Mouse (Mus musculus) T-cell, adult 2 months (primary cell): Measurements from ENCODE around the gene Fgf9.

ENCODE experiments used
- DNase-seq: peaks from one replicate; pipeline ENCODE4 v3.0.0; 2022; ENCODE audit warnings: low spot score

Gene Fgf9

DNA sequence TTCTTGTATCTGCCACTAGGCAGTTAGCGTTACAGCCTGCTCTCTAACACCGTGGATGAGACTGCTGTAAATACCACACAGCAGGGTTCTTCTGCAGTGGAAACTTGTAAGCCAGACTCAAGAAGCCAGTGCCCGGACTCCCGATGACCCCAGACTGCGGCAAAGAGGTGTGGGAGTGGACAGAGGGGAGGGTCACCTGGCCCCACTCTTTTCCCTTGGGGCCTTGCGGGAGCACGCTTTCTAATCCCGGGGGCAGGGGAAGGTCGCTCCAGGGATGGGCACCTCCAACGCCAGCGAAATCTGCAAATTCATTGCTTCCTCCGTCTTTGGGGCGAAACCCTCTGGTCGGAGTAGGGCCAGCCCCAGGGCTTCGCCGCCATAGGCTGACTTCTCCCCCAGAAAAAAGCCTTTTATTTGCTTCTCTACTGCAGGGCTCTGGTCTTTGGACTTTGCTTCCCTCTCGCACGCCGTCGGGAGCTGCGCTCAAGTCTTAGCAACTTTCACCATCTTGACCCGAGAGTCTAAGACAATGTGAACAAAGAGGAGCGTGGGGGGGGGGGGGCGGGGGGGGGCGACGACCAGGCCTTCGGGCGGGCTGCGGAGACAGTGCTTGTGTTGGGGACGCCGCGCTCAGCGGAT is at the start of gene Fgf9:
TSS of gene Fgf9 (plus strand) at position 67 of the 639 bp plus-strand sequence.
- peak; percentile 3 for DNase-seq

DNA sequence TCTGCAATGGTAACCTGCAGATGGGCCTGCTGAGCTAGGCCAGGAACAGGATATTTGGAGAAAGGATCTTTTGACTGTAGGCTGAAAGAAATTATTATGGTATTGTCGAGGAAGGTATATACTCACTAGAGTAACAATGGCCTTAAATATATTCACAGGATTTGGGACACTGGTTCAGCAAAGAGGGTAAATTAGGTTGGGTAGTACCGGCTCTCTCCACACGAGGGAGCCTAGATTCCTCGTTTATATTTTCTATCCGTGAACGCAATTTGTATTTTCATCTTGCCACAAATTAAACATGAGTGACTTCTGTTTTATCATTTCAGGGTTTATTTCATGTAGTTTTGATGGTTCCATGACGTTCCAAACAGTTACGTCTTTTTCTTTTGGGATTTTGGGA is 35.8 kb upstream of the Fgf9 start:
- DNase-seq, result peak; percentile 11

DNA sequence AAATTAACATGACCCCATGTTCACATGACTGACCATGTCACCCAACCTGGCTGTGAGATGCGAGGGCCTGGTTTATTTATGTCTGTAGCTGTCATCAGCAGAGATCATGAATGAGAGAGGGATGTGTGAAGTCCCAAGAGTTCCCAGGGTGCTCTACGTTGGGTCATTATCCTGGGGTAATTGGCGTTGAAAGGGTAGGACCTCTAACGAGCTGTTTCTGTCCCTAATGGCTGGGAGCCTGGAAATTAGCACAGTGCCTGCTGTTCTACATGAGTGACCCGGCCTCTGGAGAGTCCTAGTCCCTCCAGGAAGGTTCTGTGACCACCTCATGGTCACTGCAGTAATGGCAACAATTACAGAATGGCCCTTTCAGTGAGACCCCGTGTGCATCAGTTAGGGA is 34.2 kb upstream of the Fgf9 start:
- no peak for DNase-seq

DNA sequence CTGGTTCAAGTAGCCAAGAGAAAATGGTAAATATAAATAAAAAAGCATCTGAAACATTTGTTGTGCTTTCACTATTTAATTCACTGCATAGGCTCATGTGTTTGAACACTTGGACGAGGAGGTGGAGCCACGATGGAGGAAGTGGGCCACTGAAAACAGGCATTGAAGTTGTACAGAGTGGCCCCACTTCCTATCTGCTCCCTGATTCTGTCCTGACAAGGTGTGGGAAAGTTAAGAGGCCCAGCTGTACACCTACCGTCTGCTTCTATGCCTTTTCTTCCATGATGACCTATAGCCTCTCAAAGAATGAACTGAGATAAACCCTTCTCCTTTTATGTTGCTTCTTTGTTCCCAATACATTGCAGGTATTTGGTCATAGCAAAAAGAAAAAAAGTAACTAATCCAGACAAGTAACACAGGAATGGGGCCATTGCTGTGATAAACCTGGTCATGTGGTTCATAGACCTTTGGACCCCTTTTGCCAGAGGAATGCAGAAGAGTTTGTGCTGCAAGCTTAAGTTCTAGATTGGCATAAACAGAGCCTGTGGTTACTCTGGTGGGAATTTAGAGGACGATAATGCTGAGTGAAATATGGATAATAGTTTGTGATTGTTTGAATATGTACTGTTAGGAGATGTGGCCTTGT is 23.6 kb upstream of the Fgf9 start:
- DNase-seq, result no peak

DNA sequence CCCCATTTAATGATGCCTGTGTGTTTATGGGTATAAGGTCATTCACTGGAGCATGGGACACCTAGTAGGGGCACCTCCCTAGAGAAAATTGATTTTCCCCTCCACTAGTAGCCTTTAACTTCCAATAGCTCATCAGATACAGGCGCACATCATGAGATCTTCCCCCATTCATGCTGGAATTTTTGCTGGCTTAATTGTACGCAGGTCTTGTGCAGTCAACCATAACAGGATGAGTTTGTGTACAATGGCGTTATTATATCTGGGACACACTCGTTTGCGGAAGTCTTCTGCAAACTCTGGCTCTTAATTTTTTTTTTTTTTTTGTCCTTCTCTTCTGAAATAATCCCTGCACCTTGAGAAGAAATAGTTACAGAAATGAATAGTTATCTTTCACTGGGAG is 19.7 kb upstream of the Fgf9 start:
- DNase-seq, result no peak

DNA sequence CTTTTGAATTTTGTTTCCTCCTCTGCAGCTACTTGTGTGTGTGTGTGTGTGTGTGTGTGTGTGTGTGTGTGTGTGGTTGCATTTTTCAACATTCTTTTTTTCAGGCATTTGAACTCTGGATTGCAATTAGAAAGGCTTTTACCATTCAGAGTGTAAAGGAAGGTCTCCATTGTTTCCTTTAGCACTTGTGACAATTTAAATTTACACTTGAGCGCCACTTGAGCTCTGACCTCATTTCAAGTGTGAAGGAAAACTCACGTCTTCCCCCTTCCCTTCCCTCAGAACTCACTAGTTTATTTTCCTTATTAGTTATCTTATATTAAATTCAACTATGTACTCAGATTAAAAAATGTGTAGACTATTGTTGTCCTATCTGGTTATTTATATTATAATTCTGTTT is 2.8 kb upstream of the Fgf9 start:
- DNase-seq, result no peak

DNA sequence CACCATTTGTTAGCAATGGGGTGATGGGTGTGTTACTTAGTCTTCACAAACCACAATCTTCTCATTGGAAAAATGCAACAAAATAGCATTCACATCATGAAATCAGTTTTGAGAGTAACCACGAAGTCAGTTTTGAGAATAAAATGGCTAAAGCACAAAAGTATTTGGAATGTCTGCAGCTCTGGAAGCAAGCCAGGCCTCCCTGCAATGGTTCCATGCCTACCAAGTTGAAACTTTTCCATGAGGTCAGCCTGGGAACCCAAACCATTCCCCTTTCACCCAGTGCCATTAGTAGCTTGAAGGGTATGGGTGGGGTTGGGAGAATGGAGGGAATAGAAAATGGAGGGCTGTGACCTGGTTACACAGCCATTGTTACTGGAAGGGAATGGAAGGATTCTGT is 1.7 kb upstream of the Fgf9 start:
- no peak for DNase-seq

DNA sequence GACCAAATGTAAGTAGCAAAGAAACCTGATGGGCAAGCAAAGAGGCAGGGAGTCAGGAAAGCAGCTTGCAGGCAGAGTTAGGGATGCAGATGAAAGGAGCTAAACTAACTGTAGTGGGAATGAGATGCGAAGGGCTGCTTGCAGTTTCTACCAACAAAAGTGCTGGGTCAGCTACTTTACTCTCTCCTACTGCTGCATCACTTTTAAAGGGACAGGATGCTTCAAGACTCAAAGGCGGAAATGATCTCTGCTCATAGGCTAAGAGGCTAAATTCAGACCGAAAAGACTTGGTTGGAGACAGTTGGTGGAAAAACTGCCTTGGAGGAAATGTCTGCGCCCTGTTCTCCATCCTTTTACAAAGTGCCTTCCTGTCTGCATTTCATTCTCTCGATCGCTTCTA is 420 bp upstream of the Fgf9 start:
- DNase-seq, result no peak

DNA sequence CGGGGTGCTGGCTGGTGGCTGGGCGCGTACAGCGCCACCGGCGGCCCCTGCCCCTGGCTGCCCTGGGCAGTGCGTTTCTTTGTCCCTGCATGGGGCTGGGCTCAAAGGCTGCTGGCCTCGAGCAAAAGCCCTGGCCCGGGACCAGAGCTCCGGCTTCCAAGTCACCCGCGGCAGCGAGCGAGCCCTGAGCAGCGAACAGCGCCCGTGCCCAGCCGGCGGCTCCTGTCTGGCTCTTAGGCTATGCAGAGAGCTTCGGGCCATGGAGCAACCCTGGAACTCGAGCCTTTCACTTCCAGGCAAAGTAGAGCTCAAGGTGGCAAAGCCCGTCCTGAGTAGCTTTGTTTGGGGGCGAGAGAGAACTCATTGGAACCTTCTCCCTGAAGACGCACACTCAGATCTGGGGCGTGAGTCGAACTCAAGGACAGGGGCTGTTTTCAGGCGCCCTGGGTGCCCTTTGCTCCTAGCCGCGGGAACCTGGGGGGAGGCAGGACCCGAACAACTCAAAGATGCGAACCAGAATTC is 834 bp downstream of the Fgf9 start:
- DNase-seq, result peak; percentile 5

DNA sequence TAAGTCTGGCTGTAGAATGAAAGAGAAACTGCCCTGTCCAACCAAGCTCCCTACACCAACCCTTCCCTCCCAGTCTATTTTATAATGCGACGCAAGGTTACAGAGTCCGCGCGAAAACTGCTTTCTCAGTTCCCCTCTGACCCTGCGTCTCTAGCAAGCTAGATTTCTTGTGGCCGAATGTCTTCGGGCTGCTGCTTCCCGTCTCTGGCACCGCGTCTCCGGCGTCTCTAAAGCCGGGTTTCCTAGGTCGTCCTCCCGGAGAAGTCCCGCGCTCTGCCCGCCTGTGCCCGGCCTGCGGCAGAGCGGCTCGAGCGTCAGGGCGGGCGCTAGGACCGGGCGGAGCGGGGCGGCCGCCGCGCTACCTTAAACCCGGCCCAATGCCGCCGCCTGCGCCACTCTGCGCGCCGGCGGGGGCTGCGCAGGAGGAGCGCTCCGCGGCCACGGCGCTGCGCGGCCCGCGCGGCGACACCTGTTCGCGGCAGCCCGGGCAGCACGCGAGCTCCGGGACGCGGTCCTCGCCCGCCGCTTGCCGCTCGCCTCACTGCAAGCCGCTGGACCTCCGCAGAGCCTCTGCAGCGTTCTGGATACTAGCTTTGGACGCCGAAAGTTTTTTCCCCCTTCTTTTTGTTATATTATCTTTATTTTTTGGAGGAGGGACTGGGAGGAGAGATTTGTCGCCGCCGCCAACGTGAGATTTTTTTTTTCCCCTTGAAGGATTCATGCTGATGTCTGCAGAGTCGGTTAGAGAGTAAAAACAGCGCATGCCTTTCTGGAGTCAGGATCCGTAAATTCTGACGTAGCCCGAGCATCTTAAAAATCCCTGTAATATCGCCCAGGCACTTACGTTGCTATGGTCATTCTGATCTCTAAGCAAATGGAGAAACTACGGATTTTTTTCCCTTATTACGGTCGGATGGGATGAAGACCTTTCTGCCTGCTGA is 1.8 kb downstream of the Fgf9 start:
- DNase-seq, result peak; percentile 55

DNA sequence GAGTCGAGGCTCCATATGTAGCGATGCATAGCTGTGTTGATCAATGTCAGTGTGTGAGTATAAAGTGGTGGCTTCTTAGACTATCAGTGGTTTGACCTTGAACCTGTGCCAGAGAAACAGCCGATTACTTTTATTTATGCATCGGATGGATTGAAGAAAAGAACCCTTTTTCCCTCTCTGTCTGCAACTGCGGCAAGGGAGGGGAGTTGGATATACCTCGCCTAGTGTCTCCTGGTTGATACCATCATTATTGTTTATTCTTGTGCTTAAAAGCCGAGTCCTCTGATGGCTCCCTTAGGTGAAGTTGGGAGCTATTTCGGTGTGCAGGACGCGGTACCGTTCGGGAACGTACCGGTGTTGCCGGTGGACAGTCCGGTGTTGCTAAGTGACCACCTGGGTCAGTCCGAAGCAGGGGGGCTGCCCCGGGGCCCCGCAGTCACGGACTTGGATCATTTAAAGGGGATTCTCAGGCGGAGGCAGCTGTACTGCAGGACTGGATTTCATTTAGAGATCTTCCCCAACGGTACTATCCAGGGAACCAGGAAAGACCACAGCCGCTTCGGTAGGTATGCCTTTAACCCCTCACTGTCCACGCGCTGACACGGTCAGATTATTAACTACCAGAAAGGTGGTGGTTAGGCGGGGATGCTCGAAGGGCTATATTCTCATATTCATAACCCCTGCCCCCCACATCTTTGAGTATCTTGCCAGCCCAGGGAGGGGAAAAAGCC is 2.6 kb downstream of the Fgf9 start:
- no peak for DNase-seq

DNA sequence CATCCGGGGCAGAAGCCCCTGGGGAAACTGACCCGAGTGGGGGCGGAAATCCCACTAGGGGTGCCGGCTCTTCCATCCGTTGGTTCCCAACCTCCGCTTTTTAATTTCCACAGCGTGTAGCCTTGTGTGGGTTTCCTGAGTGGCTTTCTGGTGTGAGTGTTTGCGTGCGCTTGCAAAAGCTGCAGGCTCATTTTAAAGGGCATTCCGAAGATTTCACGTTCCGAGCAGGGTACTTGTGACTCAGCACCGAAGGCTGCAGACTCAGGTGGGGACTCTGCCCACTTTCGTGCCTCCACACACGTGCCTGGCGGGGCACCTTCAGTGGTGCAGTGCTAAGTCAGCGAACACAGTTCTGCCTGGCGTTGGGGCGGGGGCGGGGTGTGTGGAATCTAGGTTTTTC is 3.6 kb downstream of the Fgf9 start:
- no peak for DNase-seq

DNA sequence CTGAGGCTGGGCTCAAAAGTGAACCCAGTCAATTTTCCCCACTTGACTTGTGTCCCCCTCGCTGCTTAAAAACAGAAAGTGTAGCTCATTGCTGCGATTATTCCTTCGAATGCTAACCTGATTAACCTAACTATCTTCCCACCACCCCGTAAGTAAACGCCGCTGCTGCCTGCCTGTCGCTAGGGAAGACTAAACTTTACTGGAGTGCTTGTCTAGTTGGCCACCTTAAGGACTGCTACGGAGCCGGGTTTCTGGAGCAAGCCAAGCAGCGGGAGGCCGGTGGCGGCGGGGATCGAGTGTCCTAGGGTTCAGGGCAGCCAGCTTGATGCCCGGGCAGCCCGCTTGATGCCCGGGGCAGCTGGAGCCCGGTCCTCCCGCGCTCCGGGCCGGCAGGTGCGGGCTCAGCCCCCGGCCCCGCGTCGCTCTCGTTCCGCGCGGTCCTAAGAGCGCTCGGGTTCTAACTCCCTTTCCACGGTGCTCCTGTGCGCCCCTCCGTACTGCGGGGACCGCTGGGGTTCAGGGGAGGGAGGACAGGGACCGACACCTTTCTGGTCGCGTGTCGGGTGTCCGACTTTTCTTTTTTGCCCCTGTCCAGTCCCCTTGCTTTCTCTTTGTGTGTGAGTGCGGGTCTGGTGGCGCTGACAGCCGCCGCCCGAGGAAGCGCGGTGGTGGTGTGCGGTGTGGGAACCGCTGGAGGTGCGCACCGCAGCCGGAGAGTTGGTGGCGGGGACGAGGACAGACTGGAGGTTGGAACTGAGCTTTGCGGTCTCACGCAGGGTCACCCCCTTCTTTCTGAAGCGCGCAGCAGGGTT is 4.5 kb downstream of the Fgf9 start:
- DNase-seq, result peak; percentile 8

DNA sequence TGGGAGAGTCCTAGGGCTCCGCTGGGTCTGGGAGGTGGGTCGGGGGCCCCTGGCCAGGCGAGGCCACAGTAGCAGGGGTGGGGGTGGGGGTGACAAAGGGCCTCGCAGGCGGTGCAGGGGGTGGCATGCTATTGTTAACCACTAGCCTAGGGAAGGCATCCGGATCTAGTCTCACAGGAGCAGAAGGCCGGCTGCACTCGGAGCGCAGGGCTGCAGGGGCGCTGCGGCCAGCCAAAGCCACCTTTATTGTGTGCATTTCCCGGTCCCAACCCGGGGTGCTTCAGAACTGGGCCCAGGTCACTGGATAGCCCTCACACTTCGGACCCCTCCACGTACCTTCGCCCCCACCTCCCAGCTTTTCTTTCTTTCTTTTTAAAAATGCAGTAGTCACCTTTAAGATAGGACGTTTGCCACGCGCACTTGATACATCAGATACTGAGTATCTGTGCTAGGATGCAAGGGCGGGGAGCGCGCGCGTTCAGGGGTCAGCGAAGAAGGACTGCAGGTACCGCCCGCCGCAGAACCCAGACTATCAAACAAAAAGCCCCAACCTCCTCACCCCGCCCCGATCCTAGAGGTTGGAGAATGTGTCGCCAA is 5.2 kb downstream of the Fgf9 start:
- no peak for DNase-seq

DNA sequence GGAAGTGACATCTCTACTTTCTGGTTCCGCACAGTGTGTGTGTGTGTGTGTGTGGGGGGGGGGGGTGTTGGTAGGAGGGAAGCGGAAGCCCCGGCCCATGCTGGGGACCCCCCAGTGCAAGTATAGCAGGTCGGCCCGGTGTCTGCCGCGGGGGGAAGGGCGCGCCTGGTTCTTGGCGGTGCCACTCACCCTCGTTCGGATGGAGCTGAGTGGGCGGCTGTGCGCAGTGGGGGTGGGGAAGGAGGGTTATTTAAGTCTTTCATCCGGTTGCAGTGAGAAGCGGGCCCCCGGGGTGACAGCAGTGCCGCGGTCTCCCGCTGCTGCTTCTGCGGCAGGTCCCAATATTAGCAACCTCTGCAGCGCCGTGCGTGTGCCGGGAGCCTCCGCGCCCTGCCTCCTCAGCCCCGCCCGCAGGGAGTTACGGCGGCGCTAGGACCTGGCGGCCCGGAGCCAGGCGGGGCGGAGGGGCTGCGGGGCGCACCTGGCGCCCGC is 5.7 kb downstream of the Fgf9 start:
- peak; percentile 41 for DNase-seq

DNA sequence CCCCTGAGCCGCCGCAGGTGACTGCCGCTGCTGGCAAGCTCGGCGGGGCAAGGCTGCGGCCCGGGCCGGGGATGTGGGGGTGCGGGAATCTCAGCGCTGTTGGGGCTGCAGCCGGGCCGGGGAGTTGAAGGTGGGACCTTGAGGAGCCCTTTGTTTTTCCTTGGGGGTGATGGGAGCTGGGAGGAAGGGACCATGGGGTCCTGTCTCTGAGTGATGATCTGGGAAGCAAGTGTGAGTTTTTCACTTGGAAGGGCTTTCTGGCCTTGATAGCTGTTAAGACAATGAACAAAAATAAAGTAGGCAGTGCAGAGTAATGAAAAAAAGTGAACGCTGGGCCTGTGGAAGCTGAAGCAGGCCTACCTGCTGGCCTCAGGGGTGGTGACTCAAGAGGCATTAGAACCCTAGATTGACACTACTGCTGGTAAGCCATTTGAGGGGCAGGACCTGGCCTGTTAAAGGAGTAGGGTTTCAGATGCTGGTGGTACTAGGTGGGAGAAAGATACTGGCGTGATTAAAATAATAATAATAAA is 6.4 kb downstream of the Fgf9 start:
- no peak for DNase-seq

DNA sequence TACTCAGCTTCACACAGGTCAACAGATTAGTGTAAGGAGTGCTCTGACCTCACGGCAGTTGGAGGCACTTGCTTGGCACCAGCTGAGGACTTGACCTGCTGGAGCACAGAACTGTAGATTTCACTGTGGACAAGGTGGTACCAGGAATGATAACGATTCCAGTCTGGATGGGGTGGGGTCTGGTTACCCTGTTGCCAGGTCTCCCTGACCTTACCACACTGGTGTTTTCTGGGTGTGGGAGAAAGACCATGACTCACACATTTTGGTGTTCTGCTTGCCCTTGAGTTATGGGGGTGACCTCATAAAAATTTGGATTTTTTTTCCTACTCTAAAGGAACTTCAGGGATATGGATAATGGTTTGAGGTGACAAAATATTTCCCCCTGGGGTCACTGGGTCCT is 9.1 kb downstream of the Fgf9 start:
- no peak for DNase-seq

DNA sequence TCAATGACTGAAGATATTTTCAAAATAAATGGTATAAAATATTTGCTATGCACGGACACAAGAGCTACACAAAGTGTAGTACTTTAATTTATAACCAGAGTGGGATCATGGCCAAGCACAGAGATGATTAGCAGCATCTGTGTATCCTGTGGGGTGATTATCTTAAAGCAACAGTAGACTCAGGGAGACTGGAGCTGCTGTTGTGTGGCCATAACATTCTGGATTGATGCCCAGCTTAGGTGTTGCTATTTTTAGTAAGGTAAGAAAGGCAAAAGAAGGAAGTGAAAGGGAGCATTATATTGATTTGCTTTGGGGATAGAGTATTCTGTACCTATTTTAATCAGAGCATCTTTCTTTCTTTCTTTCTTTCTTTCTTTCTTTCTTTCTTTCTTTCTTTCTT is 11.6 kb downstream of the Fgf9 start:
- DNase-seq, result no peak

DNA sequence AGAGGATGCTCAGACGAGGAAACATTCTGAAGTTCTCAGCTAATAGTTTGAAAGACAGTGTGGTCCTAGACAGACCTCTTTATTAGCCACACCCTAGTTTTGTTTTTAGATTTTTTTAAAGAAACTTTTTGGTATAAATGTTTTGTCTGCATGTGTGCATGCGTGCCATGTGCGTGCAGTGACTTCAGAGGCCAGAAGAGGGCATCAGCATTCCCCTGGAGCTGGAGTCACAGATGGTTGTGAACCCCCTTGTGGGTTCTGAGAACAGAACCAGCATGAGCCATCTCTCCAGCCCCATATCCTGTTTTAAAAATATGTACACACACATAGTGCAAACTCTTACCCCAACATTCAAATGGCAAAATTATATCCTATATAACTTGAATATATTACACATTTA is 13.9 kb downstream of the Fgf9 start:
- DNase-seq, result no peak

DNA sequence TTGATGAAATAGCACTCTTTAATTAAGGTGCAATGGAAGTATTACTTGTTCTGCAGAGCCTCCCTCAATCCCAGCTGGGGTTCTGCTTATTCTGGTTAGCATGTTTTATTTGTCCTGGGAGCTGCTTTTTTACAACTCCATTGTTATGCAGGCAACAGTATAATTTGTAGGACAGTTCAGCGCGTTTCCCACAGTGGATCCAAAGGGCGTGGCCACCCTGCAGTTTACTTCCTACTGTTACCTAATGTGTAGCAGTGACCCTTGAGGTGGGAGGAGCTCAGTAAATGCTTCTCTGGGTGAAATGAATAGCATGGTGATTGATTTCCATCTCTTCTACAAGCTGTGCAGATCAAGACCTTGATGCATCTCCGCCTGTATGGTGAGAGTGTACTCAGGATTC is 17.0 kb downstream of the Fgf9 start:
- no peak for DNase-seq
